Mouse (Mus musculus) spleen, adult 10 weeks (tissue): ENCODE measurements around the gene Pdcd2l. TPM values are rescaled to one million over a fixed set of nuclear protein-coding genes. Genes with fewer than 3 reads are reported as not detected.

Experiments
- polyA plus RNA-seq: library from polyadenylated mRNA; stranded (reverse); fragments of 350-450 nt; fragmentation: Illumina TruSeq; extraction: RNeasy Lipid Tissue Mini Kit (QIAGEN cat#74804); gene quantifications from one replicate; pipeline ENCODE4 v1.2.3, GENCODE M21; 2015; ENCODE audit warnings: low replicate concordance; ENCODE audit not compliant: insufficient read depth

The Pdcd2l gene
- polyA plus RNA-seq: 32.5 TPM

DNA sequence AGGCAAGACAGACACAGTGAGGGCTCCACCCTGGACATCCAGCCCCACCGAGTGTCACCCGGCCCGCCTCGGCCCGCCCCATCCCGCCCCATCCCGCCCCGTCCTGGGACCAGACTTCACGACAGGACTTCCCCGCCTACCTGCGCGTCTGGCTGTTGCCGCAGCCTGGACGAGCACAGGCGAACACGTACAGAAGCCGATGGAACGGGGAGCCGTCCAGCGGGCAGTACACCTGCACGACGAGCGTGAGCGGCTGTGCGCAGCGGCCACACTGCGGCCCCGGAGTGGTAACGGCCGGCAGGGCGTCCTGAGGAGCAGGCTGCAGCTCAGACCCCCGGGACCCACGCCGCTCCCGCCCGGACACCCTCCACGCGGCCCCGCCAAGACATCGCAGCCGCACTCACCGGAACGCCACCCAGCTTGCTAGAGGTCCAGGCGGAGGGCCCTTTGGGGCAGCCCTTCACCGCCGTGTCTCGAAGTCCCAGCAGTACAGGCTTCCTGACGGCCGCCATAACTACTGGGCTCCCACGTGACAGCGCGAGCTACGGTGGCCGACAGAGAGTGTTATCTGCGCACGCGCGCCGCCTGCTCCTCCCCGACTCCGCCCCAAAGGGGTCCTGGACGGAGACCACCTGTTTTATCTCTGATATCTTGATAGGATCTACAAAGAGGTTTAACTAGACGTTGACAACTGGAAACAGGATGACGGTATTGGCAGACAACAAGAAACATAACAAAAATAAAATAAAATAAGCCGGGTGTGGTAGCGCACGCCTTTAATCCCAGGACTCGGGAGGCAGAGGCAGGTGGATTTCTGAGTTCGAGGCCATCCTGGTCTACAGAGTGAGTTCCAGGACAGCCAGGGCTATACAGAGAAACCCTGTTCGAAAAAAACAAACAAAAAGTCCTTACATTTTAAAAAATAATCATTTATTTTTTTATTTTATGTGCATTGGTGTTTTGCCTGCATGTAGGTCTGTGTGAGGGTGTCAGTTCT is at the start of gene Pdcd2l:
Gene Pdcd2l (minus strand): TSS at position 530 of the 997 bp plus-strand sequence.

DNA sequence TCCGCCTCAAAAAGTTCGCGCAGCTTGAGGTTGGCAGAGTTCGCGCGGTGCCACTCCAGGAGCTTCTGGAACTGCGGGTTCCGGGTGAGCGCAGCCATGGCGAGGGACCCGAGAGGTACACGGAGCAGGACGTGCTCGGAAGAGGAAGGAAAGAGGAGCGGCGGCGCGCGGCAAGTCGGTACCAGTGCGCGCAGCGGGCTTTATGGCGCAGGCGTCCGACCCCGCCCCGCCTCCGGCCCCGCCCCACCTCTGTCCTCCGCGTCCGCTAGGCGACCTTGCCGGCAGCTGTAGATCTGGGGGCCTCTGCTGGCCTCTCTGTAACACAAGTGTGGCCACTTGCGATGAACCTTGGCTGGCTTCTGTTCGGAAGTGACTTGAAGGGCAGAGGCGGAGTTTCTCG is 33.7 kb upstream of the Pdcd2l start, which contains the start of gene Gpi1:
Gene Gpi1 (minus strand): TSS at position 221 of the 400 bp plus-strand sequence.

GRCm38 (mm10) chr7:34169454-34169853 is 27.0 kb downstream of the Pdcd2l start, which contains the start of gene Uba2:
Gene Uba2 (minus strand): TSS chr7:34169599.

Other genes with a start within 250 kb of the Pdcd2l start
- gene Scgb2b27, start 182.7 kb downstream of the Pdcd2l start, polyA plus RNA-seq: not detected
- gene Scgb1b27, start 175.2 kb downstream of the Pdcd2l start, polyA plus RNA-seq: not detected
- gene Scgb1b30, start 101.2 kb downstream of the Pdcd2l start, polyA plus RNA-seq: not detected
- 2.8 TPM for gene Wtip, start 63.4 kb downstream of the Pdcd2l start, polyA plus RNA-seq
- 124 TPM for gene Uba2, start 27.1 kb downstream of the Pdcd2l start, polyA plus RNA-seq
- 267 TPM for gene Gpi1, start 33.7 kb upstream of the Pdcd2l start, polyA plus RNA-seq
- not detected for gene Gm6096, start 54.4 kb upstream of the Pdcd2l start, polyA plus RNA-seq
- gene 4931406P16Rik, start 116.9 kb upstream of the Pdcd2l start, polyA plus RNA-seq: 40.0 TPM
- gene Lsm14a, start 196.7 kb upstream of the Pdcd2l start, polyA plus RNA-seq: 184 TPM